Mouse (Mus musculus): ENCODE measurements at regions not wholly inside any gene's neighbourhood (a gene's known extent, or its start where the extent isn't known, plus 50 kb on each side); places are given as distances from the start of the nearest gene placed in this dataset.

- TF ChIP-seq CTCF (IDR thresholded peaks at IDR 0.05; ENCODE audit: control insufficient read depth, insufficient read depth, low read length) (no peak), POLR2A (IDR thresholded peaks at IDR 0.05; ENCODE audit: borderline replicate concordance, control insufficient read depth, low read depth, low read length) (no peak)
Measured at GRCm38 (mm10) chr12:112277511-112277910, 131.5 kb downstream of the Kif26a start.
